Mouse (Mus musculus) limb, embryonic 10.5 days (tissue): ENCODE measurements around the gene Pole4. TPM values are rescaled to one million over a fixed set of nuclear protein-coding genes. Genes with fewer than 3 reads are reported as not detected.

Source experiments
- DNase-seq: peaks from one replicate; pipeline ENCODE4 v3.0.0-alpha.2; 2017; ENCODE audit warnings: low spot score
- H3K27ac ChIP-seq: fragments of 300-500 bp; sonication (generic); 2 replicates; pipeline ENCODE4 v1.5.1; 2016; ENCODE audit warnings: mild to moderate bottlenecking
- H3K27me3 ChIP-seq: fragments of 300-500 bp; sonication (generic); 2 replicates; pipeline ENCODE4 v1.6.1; 2016; ENCODE audit warnings: low read depth, mild to moderate bottlenecking; ENCODE audit not compliant: poor library complexity, severe bottlenecking
- H3K36me3 ChIP-seq: fragments of 300-500 bp; sonication (generic); 2 replicates; pipeline ENCODE4 v1.6.1; 2016; ENCODE audit warnings: mild to moderate bottlenecking, moderate library complexity
- H3K4me1 ChIP-seq: fragments of 300-500 bp; sonication (generic); 2 replicates; pipeline ENCODE4 v1.6.1; 2016
- H3K4me3 ChIP-seq: fragments of 300-500 bp; sonication (generic); 2 replicates; pipeline ENCODE4 v1.5.1; 2016; ENCODE audit warnings: mild to moderate bottlenecking, moderate library complexity
- H3K9me3 ChIP-seq: fragments of 300-500 bp; sonication (generic); replicated peaks from 2 replicates; pipeline ENCODE4 v1.6.1; 2016; ENCODE audit warnings: mild to moderate bottlenecking
- WGBS: fragments of 180-500 bp; shearing (Covaris S2); methylation state at CpG from one replicate; pipeline ENCODE4 v1.1.7; 2016; 5-methylcytosine and 5-hydroxymethylcytosine counted together
- polyA plus RNA-seq: library from polyadenylated mRNA; unstranded; fragments of >200 nt; fragmentation: Nextera tagmentation; extraction: Ambion mirVana; gene quantifications from 2 replicates; pipeline ENCODE4 v1.2.1, GENCODE M21; 2016

Gene Pole4
- polyA plus RNA-seq, result 90.6 and 92.5 TPM in 2 replicates

GRCm38 (mm10) chr6:82705221-82705620 lies at the start of gene Pole4:
Pole4 (minus strand) TSS chr6:82705365.
- Histone ChIP-seq H3K36me3 (no peaks in the 10 kb centered on the region), H3K4me1 (peaks cover under 1% of the 10 kb centered on the region; the same call in 1 of the 2 replicates), H3K27ac (no peak within 1 kb of the TSS), H3K27me3 (no peaks in the 10 kb centered on the region), H3K4me3 (no peak within 1 kb of the TSS), H3K9me3 (no peaks in the 10 kb centered on the region)
- DNase-seq, result no peak
- 85% methylated on average over 5 of the region's 5 CpGs for WGBS

GRCm38 (mm10) chr6:82754769-82755168 lies 49.6 kb upstream of the Pole4 start:
- Histone ChIP-seq H3K4me3 (no peak overlapping the region), H3K4me1 (no peaks in the 10 kb centered on the region), H3K27ac (no peak overlapping the region), H3K27me3 (no peaks in the 10 kb centered on the region), H3K36me3 (peaks cover 71% of the 10 kb centered on the region), H3K9me3 (no peaks in the 10 kb centered on the region)
- 92% methylated on average over 6 of the region's 6 CpGs for WGBS
- no peak for DNase-seq

GRCm38 (mm10) chr6:82753638-82754361 lies 48.6 kb upstream of the Pole4 start:
- Histone ChIP-seq H3K4me1 (no peaks in the 10 kb centered on the region), H3K9me3 (no peaks in the 10 kb centered on the region), H3K4me3 (no peak overlapping the region), H3K27me3 (no peaks in the 10 kb centered on the region), H3K27ac (no peak overlapping the region), H3K36me3 (peaks cover 67% of the 10 kb centered on the region)
- 90% methylated on average over 14 of the region's 14 CpGs for WGBS
- no peak for DNase-seq

DNA sequence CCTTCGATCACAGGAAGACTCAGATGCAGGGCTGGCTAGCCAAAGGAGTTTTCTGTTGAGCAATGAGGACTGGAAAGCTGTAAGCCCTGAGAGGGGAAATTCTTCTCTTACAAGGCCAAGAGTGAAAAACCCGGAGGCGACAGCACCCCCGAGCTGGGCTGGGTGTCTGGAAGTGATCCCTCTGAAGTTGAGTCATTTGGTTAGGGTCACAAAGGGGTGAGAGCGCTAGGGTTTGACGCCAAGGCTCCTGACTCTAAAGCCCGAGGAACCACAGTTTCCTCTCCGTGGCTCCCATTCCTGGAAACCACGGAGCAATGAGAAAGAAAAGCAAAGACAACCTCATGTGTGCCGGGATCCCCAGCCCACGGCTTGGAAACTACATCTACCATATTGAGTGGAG lies 47.9 kb upstream of the Pole4 start:
- Histone ChIP-seq H3K4me1 (no peaks in the 10 kb centered on the region), H3K27ac (no peak overlapping the region), H3K27me3 (no peaks in the 10 kb centered on the region), H3K9me3 (no peaks in the 10 kb centered on the region), H3K4me3 (no peak overlapping the region), H3K36me3 (peaks cover 67% of the 10 kb centered on the region)
- WGBS, result 73% methylated on average over 11 of the region's 11 CpGs
- DNase-seq, result no peak

DNA sequence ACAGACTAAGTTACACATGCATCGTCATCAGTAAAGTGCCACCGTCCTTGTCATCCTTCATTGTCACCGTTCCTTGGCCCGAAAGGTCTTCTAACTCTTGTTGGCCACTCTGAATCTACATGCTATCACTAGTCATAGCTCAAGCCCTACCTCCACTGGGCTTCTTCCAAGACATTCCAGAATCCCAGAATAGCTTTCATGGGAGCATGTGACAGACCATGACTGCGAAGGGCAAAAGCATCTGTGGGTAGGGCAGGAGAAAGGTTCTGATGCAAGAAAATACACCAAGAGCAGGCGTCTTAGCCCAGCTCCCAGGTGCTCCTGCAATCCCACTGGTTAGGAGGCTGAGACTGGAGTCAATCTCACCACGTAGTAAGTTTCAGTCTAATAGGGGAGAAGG lies 46.6 kb upstream of the Pole4 start:
- Histone ChIP-seq H3K4me3 (no peak overlapping the region), H3K27ac (no peak overlapping the region), H3K27me3 (no peaks in the 10 kb centered on the region), H3K36me3 (peaks cover 63% of the 10 kb centered on the region), H3K4me1 (no peaks in the 10 kb centered on the region), H3K9me3 (no peaks in the 10 kb centered on the region)
- no peak for DNase-seq
- WGBS, result 95% methylated on average over 7 of the region's 7 CpGs

DNA sequence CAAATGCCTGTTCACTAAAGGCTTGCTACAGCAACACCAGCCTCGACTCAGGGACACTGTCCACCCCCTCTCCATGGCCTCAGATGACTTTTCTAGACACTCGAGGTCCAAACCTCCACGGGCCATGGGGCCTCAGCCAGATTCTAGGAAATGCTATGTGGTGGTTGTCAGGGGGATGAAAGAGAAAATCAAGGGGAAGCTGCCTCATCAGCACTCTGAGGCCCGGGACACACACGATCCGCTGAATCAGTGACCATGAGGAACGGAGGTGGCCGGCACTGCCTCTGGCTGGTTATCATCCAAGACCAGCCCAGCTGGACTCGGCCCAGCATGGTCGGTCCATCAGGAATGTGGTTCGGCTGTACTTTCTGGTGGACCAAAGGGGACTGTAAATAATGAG lies 45.9 kb upstream of the Pole4 start:
- DNase-seq, result no peak
- no peaks in the 10 kb centered on the region for H3K9me3 ChIP-seq
- H3K36me3 ChIP-seq, result peaks cover 62% of the 10 kb centered on the region
- no peaks in the 10 kb centered on the region for H3K4me1 ChIP-seq
- no peaks in the 10 kb centered on the region for H3K27me3 ChIP-seq
- H3K4me3 ChIP-seq, result no peak overlapping the region
- no peak overlapping the region for H3K27ac ChIP-seq
- WGBS, result 92% methylated on average over 11 of the region's 11 CpGs

DNA sequence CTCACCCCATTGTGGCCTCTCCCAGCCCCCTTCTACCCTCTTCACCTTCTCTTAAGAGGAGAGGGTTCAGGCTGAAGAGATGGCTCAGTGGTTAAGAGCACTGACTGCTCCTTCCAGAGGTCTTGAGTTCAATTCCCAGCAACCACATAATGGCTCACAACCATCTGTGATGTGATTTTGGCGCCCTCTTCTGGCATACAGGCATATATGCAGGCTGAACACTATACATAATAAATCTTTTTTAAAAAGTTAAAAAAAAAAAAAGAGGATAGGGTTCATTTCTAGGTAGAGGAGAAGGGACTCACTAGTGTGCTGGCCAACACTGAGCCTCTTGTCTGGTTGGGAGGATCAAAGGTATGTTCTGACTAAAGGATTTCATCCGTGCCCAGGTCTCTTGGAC lies 44.9 kb upstream of the Pole4 start:
- Histone ChIP-seq H3K9me3 (no peaks in the 10 kb centered on the region), H3K27ac (no peak overlapping the region), H3K27me3 (no peaks in the 10 kb centered on the region), H3K4me1 (no peaks in the 10 kb centered on the region), H3K4me3 (no peak overlapping the region), H3K36me3 (peaks cover 60% of the 10 kb centered on the region)
- no peak for DNase-seq
- 59% methylated on average over 2 of the region's 2 CpGs for WGBS

GRCm38 (mm10) chr6:82748106-82748672 lies 43.0 kb upstream of the Pole4 start:
- Histone ChIP-seq H3K4me1 (no peaks in the 10 kb centered on the region), H3K4me3 (no peak overlapping the region), H3K27me3 (no peaks in the 10 kb centered on the region), H3K9me3 (no peaks in the 10 kb centered on the region), H3K36me3 (peaks cover 78% of the 10 kb centered on the region), H3K27ac (no peak overlapping the region)
- DNase-seq, result no peak
- 95% methylated on average over 9 of the region's 9 CpGs for WGBS

GRCm38 (mm10) chr6:82747085-82747484 lies 41.9 kb upstream of the Pole4 start:
- Histone ChIP-seq H3K9me3 (no peaks in the 10 kb centered on the region), H3K4me3 (no peak overlapping the region), H3K4me1 (no peaks in the 10 kb centered on the region), H3K36me3 (peaks cover 85% of the 10 kb centered on the region), H3K27ac (no peak overlapping the region), H3K27me3 (no peaks in the 10 kb centered on the region)
- 69% methylated on average over 5 of the region's 5 CpGs for whole genome bisulfite sequencing
- no peak for DNase-seq

DNA sequence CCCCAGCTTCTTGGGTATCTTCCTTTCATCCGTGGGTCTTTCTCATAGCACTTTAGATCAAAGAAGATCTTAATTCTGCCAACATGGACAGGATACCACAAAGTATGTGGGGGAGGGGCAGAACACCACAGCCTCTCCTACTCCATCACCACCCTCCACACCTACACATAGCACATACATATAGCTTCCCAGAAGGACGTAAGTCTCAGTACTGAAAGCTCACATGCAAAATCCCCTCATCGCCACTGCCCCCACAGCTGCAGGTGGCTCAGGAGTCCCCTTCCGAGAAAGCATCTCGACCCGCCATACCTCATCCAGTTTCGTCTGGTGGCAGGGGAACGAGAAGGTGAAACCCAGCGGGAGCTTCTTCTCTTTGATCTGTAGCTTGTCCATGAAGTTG lies 39.4 kb upstream of the Pole4 start:
- WGBS, result 91% methylated on average over 9 of the region's 9 CpGs

GRCm38 (mm10) chr6:82741518-82741880 lies 36.3 kb upstream of the Pole4 start:
- peaks cover 84% of the 10 kb centered on the region for H3K36me3 ChIP-seq
- H3K4me3 ChIP-seq, result no peak overlapping the region
- H3K27me3 ChIP-seq, result no peaks in the 10 kb centered on the region
- H3K27ac ChIP-seq, result no peak overlapping the region
- no peak for DNase-seq
- WGBS, result 83% methylated on average over 5 of the region's 5 CpGs
- no peaks in the 10 kb centered on the region for H3K4me1 ChIP-seq
- no peaks in the 10 kb centered on the region for H3K9me3 ChIP-seq

More for the DNA sequence above, 39.4 kb upstream of the Pole4 start:
- Histone ChIP-seq H3K27me3 (no peaks in the 10 kb centered on the region), H3K4me3 (no peak overlapping the region), H3K36me3 (peaks cover 76% of the 10 kb centered on the region), H3K9me3 (no peaks in the 10 kb centered on the region), H3K4me1 (no peaks in the 10 kb centered on the region), H3K27ac (no peak overlapping the region)
- no peak for DNase-seq

DNA sequence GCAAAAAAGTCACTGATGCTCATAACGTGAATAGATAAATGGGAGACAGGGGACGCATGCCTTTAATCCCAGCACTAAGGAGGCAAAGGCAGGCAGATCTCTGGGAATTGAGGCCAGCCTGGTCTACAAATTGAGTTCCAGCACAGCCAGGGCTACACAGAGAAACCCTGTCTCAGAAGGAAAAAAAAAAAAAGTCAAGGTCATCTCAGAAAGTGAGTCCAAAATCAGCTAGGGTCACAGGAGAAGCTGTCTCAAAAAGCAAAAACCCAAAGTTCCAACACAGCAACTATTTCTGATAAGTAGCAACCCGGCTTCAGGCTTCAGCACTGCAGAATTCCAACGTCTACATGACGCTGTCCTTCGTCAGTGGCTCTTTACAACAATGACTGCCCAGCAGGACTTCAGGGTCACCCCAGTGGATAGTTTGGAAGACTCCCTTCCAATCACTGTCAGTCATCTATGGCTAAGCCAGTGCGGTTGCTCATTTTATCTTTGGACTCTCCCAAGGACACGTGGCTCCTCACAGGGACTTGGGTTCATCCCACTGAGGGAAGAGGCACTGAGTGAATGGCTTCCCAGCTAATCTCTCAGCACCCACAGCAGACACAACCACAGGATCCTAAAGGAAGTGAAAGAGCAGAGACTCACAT lies 35.8 kb upstream of the Pole4 start:
- 84% methylated on average over 8 of the region's 8 CpGs for WGBS
- no peak for DNase-seq
- Histone ChIP-seq H3K4me3 (no peak overlapping the region), H3K27ac (no peak overlapping the region), H3K36me3 (peaks cover 84% of the 10 kb centered on the region), H3K4me1 (no peaks in the 10 kb centered on the region), H3K9me3 (no peaks in the 10 kb centered on the region), H3K27me3 (no peaks in the 10 kb centered on the region)

DNA sequence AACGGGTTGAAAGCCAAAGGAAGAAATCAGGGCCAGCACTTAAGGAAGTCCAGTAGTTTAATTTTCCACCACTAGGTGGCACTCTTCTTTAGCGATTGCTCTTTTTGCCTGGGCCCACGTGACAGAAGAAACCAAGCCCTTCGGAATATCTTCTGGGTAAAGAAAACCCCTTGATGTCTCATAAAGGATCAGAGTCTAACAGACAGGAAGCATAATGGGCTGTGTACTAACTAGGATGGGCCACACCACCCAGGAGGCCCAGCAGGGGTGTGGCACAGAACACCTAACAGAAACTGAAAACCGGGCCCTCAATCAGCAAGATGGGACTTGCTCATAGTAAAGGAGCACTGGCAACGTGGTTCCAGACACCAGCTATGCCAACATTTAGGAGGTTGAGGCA lies 35.1 kb upstream of the Pole4 start:
- Histone ChIP-seq H3K27me3 (no peaks in the 10 kb centered on the region), H3K4me3 (no peak overlapping the region), H3K36me3 (peaks cover 89% of the 10 kb centered on the region), H3K9me3 (no peaks in the 10 kb centered on the region), H3K4me1 (no peaks in the 10 kb centered on the region), H3K27ac (no peak overlapping the region)
- DNase-seq, result peak; percentile 55
- WGBS, result 42% methylated on average over 6 of the region's 6 CpGs
